Mouse (Mus musculus) neural tube, embryonic 14.5 days (tissue): ENCODE data around the gene Slc2a13. TPM values are rescaled to one million over a fixed set of nuclear protein-coding genes. Genes with fewer than 3 reads are reported as not detected.

Experiments
- ATAC-seq: fragments of 200-750 bp; cut with Nextera tagmentation; 2 replicates; pipeline ENCODE4 v1.8.0; 2017; ENCODE audit warnings: low read depth, mild to moderate bottlenecking, moderate TSS enrichment, moderate library complexity
- H3K27ac ChIP-seq: fragments of 300-500 bp; sonication (generic); 2 replicates; pipeline ENCODE4 v1.5.1; 2014; ENCODE audit warnings: low read depth, mild to moderate bottlenecking, control low read depth, low read length, moderate library complexity, mixed read lengths
- H3K27me3 ChIP-seq: fragments of 300-500 bp; sonication (generic); 2 replicates; pipeline ENCODE4 v1.6.1; 2014; ENCODE audit warnings: low read length; ENCODE audit not compliant: control insufficient read depth, insufficient read depth
- H3K36me3 ChIP-seq: fragments of 300-500 bp; sonication (generic); 2 replicates; pipeline ENCODE4 v1.6.1; 2014; ENCODE audit warnings: low read length, mixed read lengths; ENCODE audit not compliant: control insufficient read depth, insufficient read depth
- H3K4me1 ChIP-seq: fragments of 300-500 bp; sonication (generic); 2 replicates; pipeline ENCODE4 v1.6.1; 2014; ENCODE audit warnings: low read length; ENCODE audit not compliant: control insufficient read depth, insufficient read depth
- H3K4me2 ChIP-seq: fragments of 300-500 bp; sonication (generic); 2 replicates; pipeline ENCODE4 v1.6.1; 2014; ENCODE audit warnings: mild to moderate bottlenecking, low read depth, low read length, control low read depth
- H3K4me3 ChIP-seq: fragments of 300-500 bp; sonication (generic); 2 replicates; pipeline ENCODE4 v1.5.1; 2014; ENCODE audit warnings: low read depth, low read length, control low read depth, mixed read lengths
- H3K9ac ChIP-seq: fragments of 300-500 bp; sonication (generic); replicated peaks from 2 replicates; pipeline ENCODE4 v1.6.1; 2014; ENCODE audit warnings: low read depth, mild to moderate bottlenecking, control low read depth, low read length, mixed read lengths
- H3K9me3 ChIP-seq: fragments of 300-500 bp; sonication (generic); 2 replicates; pipeline ENCODE4 v1.6.1; 2016; ENCODE audit warnings: low read length; ENCODE audit not compliant: control insufficient read depth
- WGBS: fragments of 180-500 bp; shearing (Covaris S2); extraction: QIAGEN DNeasy Blood & Tissue Kit; methylation state at CpG from one replicate; pipeline ENCODE4 v1.1.7; 2014; 5-methylcytosine and 5-hydroxymethylcytosine counted together
- polyA plus RNA-seq: library from polyadenylated mRNA; unstranded; fragments of >200 nt; fragmentation: Nextera tagmentation; extraction: Ambion mirVana; gene quantifications from 2 replicates; pipeline ENCODE4 v1.2.1, GENCODE M21; 2014

Gene Slc2a13
- polyA plus RNA-seq, result 7.7 and 8.8 TPM in 2 replicates

- peak; percentile 97 for ATAC-seq
- peaks cover 17% of the 10 kb centered on the region; the same call in 1 of the 2 replicates for H3K4me1 ChIP-seq
- H3K27ac ChIP-seq, result peak within 1 kb of the TSS; percentile 84
- peak within 1 kb of the TSS; percentile 89 for H3K4me2 ChIP-seq
- H3K9me3 ChIP-seq, result no peaks in the 10 kb centered on the region
- H3K4me3 ChIP-seq, result peak within 1 kb of the TSS; percentile 84
- peak within 1 kb of the TSS; percentile 86 for H3K9ac ChIP-seq
- H3K36me3 ChIP-seq, result no peaks in the 10 kb centered on the region
- no peaks in the 10 kb centered on the region for H3K27me3 ChIP-seq
- 0% methylated on average over 22 of the region's 26 CpGs for WGBS
Observed at GRCm38 (mm10) chr15:91573111-91573538, at the start of gene Slc2a13. Gene Slc2a13 (minus strand): TSS chr15:91573261.

DNA sequence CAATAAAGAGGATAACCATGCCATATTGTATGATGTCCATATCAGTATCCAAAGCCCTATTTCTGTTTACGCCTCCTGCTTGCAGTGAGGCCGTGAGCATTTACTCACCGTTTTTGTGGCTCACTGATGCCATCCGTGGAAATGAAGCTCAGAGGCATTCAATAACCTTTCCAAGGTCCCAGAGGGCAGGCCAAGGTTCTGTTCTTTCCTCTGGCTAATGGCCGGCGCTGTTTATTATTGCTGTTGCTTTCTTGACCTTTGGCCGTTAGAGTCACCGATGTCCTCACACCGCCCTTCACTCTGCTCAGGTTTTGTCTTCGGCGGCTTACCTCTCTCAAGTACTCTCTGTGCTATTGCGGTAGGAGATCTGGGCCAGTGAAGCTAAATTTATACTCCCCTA is 43.0 kb upstream of the Slc2a13 start:
- H3K27me3 ChIP-seq, result no peaks in the 10 kb centered on the region
- no peak overlapping the region for H3K27ac ChIP-seq
- H3K36me3 ChIP-seq, result no peaks in the 10 kb centered on the region
- no peak overlapping the region for H3K9ac ChIP-seq
- no peak overlapping the region for H3K4me2 ChIP-seq
- no peaks in the 10 kb centered on the region for H3K9me3 ChIP-seq
- ATAC-seq, result no peak
- 82% methylated on average over 12 of the region's 12 CpGs for WGBS
- no peaks in the 10 kb centered on the region for H3K4me1 ChIP-seq
- no peak overlapping the region for H3K4me3 ChIP-seq

DNA sequence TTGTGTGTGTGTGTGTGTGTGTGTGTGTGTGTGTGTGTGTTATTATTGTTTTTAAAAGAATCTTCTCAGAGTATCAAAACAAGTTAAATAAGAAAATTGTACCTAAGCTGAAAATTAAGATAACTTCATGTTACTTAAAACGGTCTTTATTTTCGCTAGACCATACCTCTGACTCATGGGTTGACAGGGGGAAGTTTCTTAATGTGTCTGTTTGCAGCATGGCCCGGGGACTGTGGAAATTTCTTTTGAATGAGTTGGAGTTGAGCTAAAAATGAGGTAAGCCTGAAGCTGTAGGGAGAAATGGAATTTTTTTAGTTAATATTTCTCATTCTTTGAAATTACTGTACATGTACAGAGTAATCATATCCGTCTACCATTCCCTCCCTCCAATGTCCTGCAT is 42.5 kb upstream of the Slc2a13 start:
- no peak overlapping the region for H3K4me2 ChIP-seq
- WGBS, result 92% methylated on average over 4 of the region's 4 CpGs
- H3K27ac ChIP-seq, result no peak overlapping the region
- no peaks in the 10 kb centered on the region for H3K27me3 ChIP-seq
- H3K4me3 ChIP-seq, result no peak overlapping the region
- H3K9me3 ChIP-seq, result no peaks in the 10 kb centered on the region
- H3K36me3 ChIP-seq, result no peaks in the 10 kb centered on the region
- H3K4me1 ChIP-seq, result no peaks in the 10 kb centered on the region
- H3K9ac ChIP-seq, result no peak overlapping the region
- ATAC-seq, result no peak

DNA sequence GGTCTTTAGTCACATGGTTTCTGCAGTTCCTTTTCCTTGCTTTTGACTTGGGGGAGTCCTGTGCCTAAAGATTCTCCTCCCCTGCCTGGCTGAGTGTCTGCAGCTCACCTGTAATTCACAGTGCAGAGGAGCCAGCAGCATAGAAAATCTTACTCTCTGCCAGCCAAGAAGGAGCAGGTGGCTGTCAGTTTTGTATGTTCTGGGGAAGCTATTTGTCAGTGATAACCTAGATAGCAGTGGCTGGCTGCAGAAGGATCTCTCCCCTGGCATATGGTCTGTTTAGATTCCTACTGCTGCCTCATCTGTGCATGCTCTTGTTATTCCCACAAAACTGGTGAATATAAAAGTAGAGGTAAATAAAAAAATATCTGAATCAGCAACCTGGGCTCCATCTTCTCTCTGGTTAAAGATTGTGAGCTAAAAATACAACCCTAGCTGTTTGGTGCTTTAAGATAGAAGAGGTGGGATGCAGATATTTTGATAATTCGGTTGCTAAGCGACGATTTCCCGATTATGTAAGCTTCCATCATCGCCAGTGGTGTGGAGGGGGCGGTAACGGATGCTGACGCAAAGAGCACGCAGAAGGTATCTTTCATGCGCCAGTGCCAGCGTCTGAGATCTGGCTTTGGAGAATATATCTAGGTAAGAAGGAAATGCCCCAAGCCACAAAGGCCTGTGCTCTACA is 41.1 kb upstream of the Slc2a13 start:
- no peak overlapping the region for H3K9ac ChIP-seq
- no peak overlapping the region for H3K4me2 ChIP-seq
- WGBS, result 84% methylated on average over 11 of the region's 11 CpGs
- no peak overlapping the region for H3K4me3 ChIP-seq
- H3K4me1 ChIP-seq, result no peaks in the 10 kb centered on the region
- no peaks in the 10 kb centered on the region for H3K36me3 ChIP-seq
- H3K27me3 ChIP-seq, result no peaks in the 10 kb centered on the region
- ATAC-seq, result no peak
- no peak overlapping the region for H3K27ac ChIP-seq
- H3K9me3 ChIP-seq, result no peaks in the 10 kb centered on the region

DNA sequence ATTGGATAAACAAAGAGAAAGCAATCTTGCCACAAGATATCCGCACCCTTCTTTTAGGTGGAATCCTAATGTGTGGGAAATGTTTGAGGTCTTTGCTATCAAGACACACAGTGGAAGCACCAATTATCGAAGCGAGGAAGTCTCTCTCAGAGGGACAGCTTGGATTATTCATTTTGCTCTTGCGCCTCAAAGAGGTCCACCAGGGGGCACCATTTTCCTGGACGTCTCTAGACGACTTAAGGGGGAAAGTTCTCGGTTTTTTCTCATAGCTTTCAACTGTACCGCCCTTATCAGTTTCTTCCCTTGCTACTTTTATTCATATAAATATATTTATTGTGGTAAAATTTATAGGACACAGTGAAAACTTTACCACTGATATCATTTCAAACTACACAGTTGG is 36.7 kb upstream of the Slc2a13 start:
- Histone ChIP-seq H3K36me3 (no peaks in the 10 kb centered on the region), H3K27ac (no peak overlapping the region), H3K4me2 (no peak overlapping the region), H3K9me3 (no peaks in the 10 kb centered on the region), H3K27me3 (no peaks in the 10 kb centered on the region), H3K4me3 (no peak overlapping the region), H3K9ac (no peak overlapping the region), H3K4me1 (no peaks in the 10 kb centered on the region)
- ATAC-seq, result no peak
- 29% methylated on average over 8 of the region's 8 CpGs for WGBS

- Histone ChIP-seq H3K36me3 (no peaks in the 10 kb centered on the region), H3K27me3 (no peaks in the 10 kb centered on the region), H3K4me3 (no peak overlapping the region), H3K4me1 (no peaks in the 10 kb centered on the region), H3K4me2 (no peak overlapping the region), H3K9ac (no peak overlapping the region), H3K27ac (no peak overlapping the region), H3K9me3 (no peaks in the 10 kb centered on the region)
- no peak for ATAC-seq
- WGBS, result 76% methylated on average over 2 of the region's 2 CpGs
Observed at GRCm38 (mm10) chr15:91608811-91609210, 35.8 kb upstream of the Slc2a13 start.

GRCm38 (mm10) chr15:91601197-91601596 is 28.1 kb upstream of the Slc2a13 start:
- H3K9ac ChIP-seq, result no peak overlapping the region
- ATAC-seq, result no peak
- 79% methylated on average over 7 of the region's 7 CpGs for WGBS

GRCm38 (mm10) chr15:91597290-91597689 is 24.2 kb upstream of the Slc2a13 start:
- Histone ChIP-seq H3K4me2 (no peak overlapping the region), H3K27ac (no peak overlapping the region), H3K36me3 (no peaks in the 10 kb centered on the region), H3K4me1 (no peaks in the 10 kb centered on the region), H3K9ac (no peak overlapping the region), H3K9me3 (no peaks in the 10 kb centered on the region), H3K27me3 (no peaks in the 10 kb centered on the region), H3K4me3 (no peak overlapping the region)
- no peak for ATAC-seq
- WGBS, result 87% methylated on average over 5 of the region's 5 CpGs

More at GRCm38 (mm10) chr15:91601197-91601596, 28.1 kb upstream of the Slc2a13 start:
- no peaks in the 10 kb centered on the region for H3K9me3 ChIP-seq
- H3K4me3 ChIP-seq, result no peak overlapping the region
- H3K36me3 ChIP-seq, result no peaks in the 10 kb centered on the region
- no peaks in the 10 kb centered on the region for H3K27me3 ChIP-seq
- H3K27ac ChIP-seq, result no peak overlapping the region
- no peak overlapping the region for H3K4me2 ChIP-seq
- H3K4me1 ChIP-seq, result no peaks in the 10 kb centered on the region

GRCm38 (mm10) chr15:91574492-91574891 is 1.4 kb upstream of the Slc2a13 start:
- H3K27me3 ChIP-seq, result no peaks in the 10 kb centered on the region
- peaks cover 17% of the 10 kb centered on the region; the same call in 1 of the 2 replicates for H3K4me1 ChIP-seq
- H3K36me3 ChIP-seq, result no peaks in the 10 kb centered on the region
- H3K4me3 ChIP-seq, result no peak overlapping the region
- no peaks in the 10 kb centered on the region for H3K9me3 ChIP-seq
- WGBS, result 43% methylated on average over 8 of the region's 8 CpGs
- no peak overlapping the region for H3K4me2 ChIP-seq
- no peak overlapping the region for H3K27ac ChIP-seq
- H3K9ac ChIP-seq, result no peak overlapping the region
- ATAC-seq, result no peak
